Mouse (Mus musculus): ENCODE measurements around the gene Zfp598. TPM values are rescaled to one million over a fixed set of nuclear protein-coding genes. Genes with fewer than 3 reads are reported as not detected.
"Not testable (repeated sequence)": the region's sequence is repeated elsewhere in the genome, so short reads cannot be mapped to it uniquely, and the experiment has no call there.

Gene Zfp598
- polyA plus RNA-seq, 1 experiment from 2014 or later, result 9.5 TPM

DNA sequence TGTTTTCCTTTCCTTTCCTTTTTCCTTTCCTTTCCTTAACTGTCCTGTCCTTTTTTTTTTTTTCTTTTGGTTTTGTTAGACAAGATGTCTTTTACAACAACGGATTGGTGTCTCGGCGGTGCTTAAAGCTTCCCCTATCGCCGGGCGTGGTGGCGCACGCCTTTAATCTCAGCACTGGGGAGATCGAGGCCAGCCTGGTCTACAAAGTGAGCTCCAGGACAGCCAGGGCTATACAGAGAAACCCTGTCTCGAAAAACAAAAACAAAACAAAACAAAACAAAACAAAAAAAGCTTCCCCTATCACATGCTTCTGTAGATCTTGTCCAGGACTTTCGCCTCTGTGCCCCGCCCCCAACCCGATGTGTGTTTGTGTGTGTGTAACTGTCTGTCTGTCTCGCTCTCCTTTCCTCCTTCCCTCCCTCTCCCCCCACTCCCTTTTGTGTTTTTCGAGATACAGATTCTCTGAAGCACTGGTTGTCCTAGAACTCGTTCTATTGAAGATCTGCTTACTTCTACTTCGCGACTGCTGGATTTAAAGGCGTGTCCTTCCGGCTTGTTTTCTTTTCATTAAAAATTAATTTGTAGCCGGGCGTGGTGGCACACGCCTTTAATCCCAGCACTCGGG is 38.4 kb downstream of the Zfp598 start:
- Histone ChIP-seq H3K27me3 (no peaks in the 10 kb centered on the region), H3K9me3 (replicated peaks) (no peaks in the 10 kb centered on the region), H3K4me2 (peak overlapping the region; percentile 88), H3K4me1 (replicated peaks) (peaks cover 32% of the 10 kb centered on the region), H3K4me3 (replicated peaks) (peak overlapping the region; percentile 79), H3K27ac (peak overlapping the region; percentile 89), H3K36me3 (peaks cover 21% of the 10 kb centered on the region), H3K9ac (peak overlapping the region; percentile 81)
- DNase-seq, result no peak
- 2% methylated on average over 24 of the region's 24 CpGs for WGBS (ENCODE audit: insufficient replicate concordance)
- ATAC-seq (ENCODE audit: low read depth), result peak; percentile 52

DNA sequence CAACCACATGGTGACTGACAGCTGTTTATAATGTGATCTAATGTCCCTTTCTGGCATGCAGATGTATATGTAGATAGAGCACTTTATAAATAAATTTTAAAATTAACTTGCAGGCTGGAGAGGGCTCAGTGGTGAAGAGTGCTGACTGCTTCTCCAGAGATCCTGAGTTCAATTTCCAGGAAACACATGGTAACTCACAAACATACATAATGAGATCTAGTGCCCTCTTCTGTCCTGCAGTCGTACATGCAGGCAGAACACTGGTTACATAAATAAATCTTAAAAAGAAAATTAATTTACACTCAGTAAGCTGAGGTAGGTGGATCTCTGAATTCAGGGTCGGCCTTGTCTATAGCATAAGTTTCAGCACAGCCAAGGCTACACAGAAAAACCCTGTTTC is 39.2 kb downstream of the Zfp598 start:
- H3K9ac ChIP-seq, result peak overlapping the region; percentile 81; the same call in 1 of the 2 replicates
- peaks cover 32% of the 10 kb centered on the region for H3K4me1 ChIP-seq (replicated peaks)
- H3K4me2 ChIP-seq, result peak overlapping the region; percentile 88
- peak overlapping the region; percentile 89; the same call in 1 of the 2 replicates for H3K27ac ChIP-seq
- no peaks in the 10 kb centered on the region for H3K9me3 ChIP-seq (replicated peaks)
- ATAC-seq (ENCODE audit: low read depth) (no peak), DNase-seq (no peak)
- 15% methylated on average over 2 of the region's 2 CpGs for whole genome bisulfite sequencing (ENCODE audit: insufficient replicate concordance)
- peaks cover 18% of the 10 kb centered on the region for H3K36me3 ChIP-seq
- peak overlapping the region; percentile 79 for H3K4me3 ChIP-seq (replicated peaks)
- H3K27me3 ChIP-seq, result no peaks in the 10 kb centered on the region

- no peak overlapping the region for H3K9ac ChIP-seq
- DNase-seq (no peak), ATAC-seq (ENCODE audit: low read depth) (no peak)
- H3K27me3 ChIP-seq, result no peaks in the 10 kb centered on the region
- no peak overlapping the region for H3K27ac ChIP-seq
- no peak overlapping the region for H3K4me3 ChIP-seq (replicated peaks)
- H3K4me2 ChIP-seq, result no peak overlapping the region
- peaks cover 37% of the 10 kb centered on the region for H3K36me3 ChIP-seq
- no peaks in the 10 kb centered on the region for H3K9me3 ChIP-seq (replicated peaks)
- peaks cover 19% of the 10 kb centered on the region for H3K4me1 ChIP-seq (replicated peaks)
- WGBS (ENCODE audit: insufficient replicate concordance), result 78% methylated on average over 6 of the region's 6 CpGs
Observed at GRCm38 (mm10) chr17:24715556-24715955, 46.1 kb downstream of the Zfp598 start.

DNA sequence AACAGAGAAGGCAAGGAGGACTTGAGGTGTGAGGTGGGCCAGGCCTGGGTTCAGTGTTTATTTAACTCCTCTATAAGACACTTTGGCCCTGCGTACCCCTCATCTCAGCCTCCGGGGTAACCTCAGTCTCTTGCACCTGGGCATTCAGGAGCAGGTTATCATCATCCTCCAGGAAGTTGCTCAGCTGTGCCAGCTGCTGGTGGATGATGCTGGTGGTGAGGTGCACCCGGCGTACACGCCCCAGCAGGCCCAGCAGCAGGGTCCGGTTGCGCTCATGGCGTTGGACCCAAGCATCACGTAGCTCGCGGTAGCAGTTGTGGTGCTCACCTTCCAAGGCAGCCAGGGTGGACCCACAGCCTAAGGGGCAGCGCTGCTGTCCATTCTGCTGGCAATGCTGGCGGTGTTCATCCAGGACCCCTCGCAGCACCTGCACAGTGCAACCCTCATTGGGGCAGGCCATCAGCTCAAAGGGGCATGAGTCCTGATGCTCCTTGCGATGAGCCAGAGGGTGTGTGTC is 46.7 kb downstream of the Zfp598 start:
- Histone ChIP-seq H3K9me3 (replicated peaks) (no peaks in the 10 kb centered on the region), H3K4me1 (replicated peaks) (peaks cover 24% of the 10 kb centered on the region), H3K27me3 (no peaks in the 10 kb centered on the region), H3K9ac (no peak overlapping the region), H3K36me3 (peaks cover 42% of the 10 kb centered on the region), H3K27ac (no peak overlapping the region), H3K4me2 (no peak overlapping the region), H3K4me3 (replicated peaks) (no peak overlapping the region)
- no peak for DNase-seq
- WGBS (ENCODE audit: insufficient replicate concordance), result 88% methylated on average over 15 of the region's 15 CpGs
- no peak for ATAC-seq (ENCODE audit: low read depth)

DNA sequence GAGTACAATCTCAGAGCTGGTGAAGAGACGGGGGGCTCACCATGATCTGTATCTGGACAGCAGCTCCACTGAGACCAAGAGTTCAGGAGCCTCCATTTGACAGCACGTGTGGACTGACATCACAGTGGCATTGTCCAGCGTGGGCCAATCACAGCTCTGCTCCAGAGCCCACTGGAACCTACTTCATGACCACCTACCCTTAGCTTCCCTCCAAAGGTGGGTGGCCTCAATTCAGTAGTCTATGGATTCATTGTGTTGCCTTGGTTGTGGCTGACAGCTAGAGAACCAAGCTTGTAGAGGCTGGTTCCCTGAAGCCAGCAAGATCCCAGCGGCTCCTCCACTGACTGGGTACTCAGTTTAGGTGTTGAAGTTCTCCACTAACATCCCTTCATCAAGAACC is 48.5 kb downstream of the Zfp598 start, which contains the start of the genes Rnf151 and Rps2:
TSS of gene Rnf151 (minus strand) at position 121 of the 400 bp plus-strand sequence.
TSS of gene Rps2 (plus strand) at position 174 of the 400 bp plus-strand sequence.
- WGBS (ENCODE audit: insufficient replicate concordance), result 74% methylated on average over 4 of the region's 4 CpGs
- H3K27me3 ChIP-seq, result no peaks in the 10 kb centered on the region
- peaks cover 57% of the 10 kb centered on the region for H3K36me3 ChIP-seq
- H3K9me3 ChIP-seq (replicated peaks), result no peaks in the 10 kb centered on the region
- peak within 1 kb of the TSS; percentile 82 for H3K4me3 ChIP-seq (replicated peaks)
- peak within 1 kb of the TSS; percentile 83 for H3K27ac ChIP-seq
- DNase-seq (no peak), ATAC-seq (ENCODE audit: low read depth) (no peak)
- peaks cover 41% of the 10 kb centered on the region for H3K4me1 ChIP-seq (replicated peaks)
- H3K4me2 ChIP-seq, result peak within 1 kb of the TSS; percentile 87
- peak within 1 kb of the TSS; percentile 87 for H3K9ac ChIP-seq

GRCm38 (mm10) chr17:24718938-24719337 is 49.5 kb downstream of the Zfp598 start:
- not testable (repeated sequence) for H3K27me3 ChIP-seq; DNase-seq; H3K9me3 ChIP-seq (replicated peaks); ATAC-seq (ENCODE audit: low read depth)
- Histone ChIP-seq H3K36me3 (peaks cover 57% of the 10 kb centered on the region), H3K9ac (peak overlapping the region; percentile 87), H3K4me3 (replicated peaks) (peak overlapping the region; percentile 82), H3K27ac (peak overlapping the region; percentile 83; the same call in 1 of the 2 replicates), H3K4me2 (peak overlapping the region; percentile 87), H3K4me1 (replicated peaks) (peaks cover 49% of the 10 kb centered on the region)
- 34% methylated on average over 5 of the region's 5 CpGs for WGBS (ENCODE audit: insufficient replicate concordance)

DNA sequence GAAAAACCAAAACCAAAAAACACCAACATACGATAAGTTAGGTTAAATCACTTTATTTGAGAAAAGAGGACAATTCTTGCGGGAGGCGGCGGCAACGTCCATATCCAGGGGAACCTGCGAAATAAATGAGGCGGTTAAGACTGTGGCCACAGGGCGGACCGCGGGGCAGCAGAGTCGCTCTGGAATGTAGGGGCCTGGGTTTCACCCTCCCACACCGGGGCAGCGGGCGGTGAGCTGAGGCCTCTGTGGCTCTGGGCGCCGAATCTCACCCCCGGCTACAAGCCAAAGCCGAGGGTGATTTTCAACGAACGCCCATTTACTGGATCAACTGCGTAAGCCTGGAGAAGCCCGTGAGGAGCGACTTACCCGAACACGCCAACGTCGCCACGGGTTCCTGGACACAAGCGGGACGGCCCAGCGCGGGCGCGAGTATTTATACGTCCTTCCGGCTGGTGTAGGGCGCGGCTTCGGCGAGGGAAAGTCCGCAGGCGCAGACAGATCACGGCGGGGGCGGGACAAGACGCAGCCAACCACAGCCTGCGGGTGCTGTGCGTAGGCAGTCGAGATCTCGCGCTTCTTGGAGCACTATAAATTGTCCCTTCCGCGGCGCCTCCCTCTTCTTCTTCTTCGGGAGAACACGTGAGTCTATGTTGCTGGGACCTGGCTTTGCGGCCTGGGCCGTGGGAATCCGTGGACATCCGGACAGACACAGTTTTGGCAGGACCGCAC is 50.2 kb downstream of the Zfp598 start:
- Histone ChIP-seq H3K9ac (peak overlapping the region; percentile 91), H3K4me2 (peak overlapping the region; percentile 87), H3K4me3 (replicated peaks) (peak overlapping the region; percentile 82), H3K4me1 (replicated peaks) (peaks cover 51% of the 10 kb centered on the region), H3K36me3 (peaks cover 57% of the 10 kb centered on the region), H3K9me3 (replicated peaks) (no peaks in the 10 kb centered on the region), H3K27me3 (no peaks in the 10 kb centered on the region), H3K27ac (peak overlapping the region; percentile 84)
- ATAC-seq (ENCODE audit: low read depth) (peak; percentile 93), DNase-seq (peak; percentile 97)
- under 1% methylated on average over 61 of the region's 61 CpGs for WGBS (ENCODE audit: insufficient replicate concordance)

- not testable (repeated sequence) for DNase-seq; ATAC-seq (ENCODE audit: low read depth); H3K9me3 ChIP-seq (replicated peaks); H3K27me3 ChIP-seq
- Histone ChIP-seq H3K36me3 (peaks cover 51% of the 10 kb centered on the region), H3K4me2 (peak overlapping the region; percentile 87), H3K4me1 (replicated peaks) (peaks cover 52% of the 10 kb centered on the region), H3K9ac (peak overlapping the region; percentile 91), H3K27ac (peak overlapping the region; percentile 84), H3K4me3 (replicated peaks) (peak overlapping the region; percentile 82)
- WGBS (ENCODE audit: insufficient replicate concordance), result 0% methylated on average over 11 of the region's 11 CpGs
Observed at GRCm38 (mm10) chr17:24720616-24721015, 51.1 kb downstream of the Zfp598 start.

GRCm38 (mm10) chr17:24721383-24721955 is 52.0 kb downstream of the Zfp598 start:
- not testable (repeated sequence) for H3K27me3 ChIP-seq; ATAC-seq (ENCODE audit: low read depth); H3K9me3 ChIP-seq (replicated peaks)
- Histone ChIP-seq H3K4me2 (peak overlapping the region; percentile 87), H3K36me3 (peaks cover 43% of the 10 kb centered on the region), H3K4me3 (replicated peaks) (peak overlapping the region; percentile 82), H3K27ac (peak overlapping the region; percentile 89), H3K4me1 (replicated peaks) (peaks cover 58% of the 10 kb centered on the region), H3K9ac (peak overlapping the region; percentile 91)
- 11% methylated on average over 7 of the region's 7 CpGs for WGBS (ENCODE audit: insufficient replicate concordance)
- peak; percentile 21 for DNase-seq

GRCm38 (mm10) chr17:24722220-24722924 is 52.9 kb downstream of the Zfp598 start:
- H3K27ac ChIP-seq, result peak overlapping the region; percentile 89
- peak; percentile 30 for DNase-seq
- H3K36me3 ChIP-seq, result peaks cover 34% of the 10 kb centered on the region
- H3K4me1 ChIP-seq (replicated peaks), result peaks cover 58% of the 10 kb centered on the region
- H3K4me2 ChIP-seq, result peak overlapping the region; percentile 87
- ATAC-seq (ENCODE audit: low read depth), result no peak
- H3K9ac ChIP-seq, result peak overlapping the region; percentile 91
- no peaks in the 10 kb centered on the region for H3K27me3 ChIP-seq
- 14% methylated on average over 13 of the region's 13 CpGs for WGBS (ENCODE audit: insufficient replicate concordance)
- peak overlapping the region; percentile 82 for H3K4me3 ChIP-seq (replicated peaks)
- H3K9me3 ChIP-seq (replicated peaks), result no peaks in the 10 kb centered on the region
